Mouse (Mus musculus) thymus, adult 18-20 months (tissue): ENCODE measurements at regions not wholly inside any gene's neighbourhood (a gene's known extent, or its start where the extent isn't known, plus 50 kb on each side); places are given as distances from the start of the nearest gene placed in this dataset.

Experiments used
- DNase-seq, 2 experiments: peaks; one replicate each; pipeline ENCODE4 v3.0.0; 2022; ENCODE audit warnings: mixed read lengths in 2 of 2

GRCm38 (mm10) chr3:8001027-8001426 is 1380.8 kb upstream of the 1700008P02Rik start:
- DNase-seq = no peak

- no peak for DNase-seq
These were observed 1372.1 kb upstream of the 1700008P02Rik start for GRCm38 (mm10) chr3:7992322-7992721.

GRCm38 (mm10) chr3:7973287-7973686 is 1353.0 kb upstream of the 1700008P02Rik start:
- DNase-seq = no peak

GRCm38 (mm10) chr3:7953911-7954310 is 1333.7 kb upstream of the 1700008P02Rik start:
- DNase-seq = no peak

GRCm38 (mm10) chr3:7943646-7944381 is 1323.6 kb upstream of the 1700008P02Rik start:
- DNase-seq = no peak
